Mouse (Mus musculus) adrenal gland, adult 2 months (tissue): Measurements from ENCODE around the gene Hsh2d. TPM values are rescaled to one million over a fixed set of nuclear protein-coding genes. Genes with fewer than 3 reads are reported as not detected.

Source experiments
- DNase-seq: peaks from one replicate; pipeline ENCODE4 v3.0.0; 2021
- long read RNA-seq: library from polyadenylated mRNA; stranded (forward); transcript quantifications from one replicate; pipeline ENCODE4 v2.0.0, GENCODE M21; 2021
- polyA plus RNA-seq: library from polyadenylated mRNA; depleted of rRNA; stranded (reverse); fragments of >200 nt; gene quantifications from 2 replicates; pipeline ENCODE4 v1.2.3, GENCODE M21; 2012; rRNA removed
- total RNA-seq, 2 experiments: library from RNA; stranded (reverse); gene quantifications; 2 replicates each; pipeline ENCODE4 v1.2.3; 2021

Gene Hsh2d
- total RNA-seq: not detected
- 0.17 TPM in 1 of 2 replicates, not detected in the other for polyA plus RNA-seq
- long read RNA-seq: 0 reads

DNA sequence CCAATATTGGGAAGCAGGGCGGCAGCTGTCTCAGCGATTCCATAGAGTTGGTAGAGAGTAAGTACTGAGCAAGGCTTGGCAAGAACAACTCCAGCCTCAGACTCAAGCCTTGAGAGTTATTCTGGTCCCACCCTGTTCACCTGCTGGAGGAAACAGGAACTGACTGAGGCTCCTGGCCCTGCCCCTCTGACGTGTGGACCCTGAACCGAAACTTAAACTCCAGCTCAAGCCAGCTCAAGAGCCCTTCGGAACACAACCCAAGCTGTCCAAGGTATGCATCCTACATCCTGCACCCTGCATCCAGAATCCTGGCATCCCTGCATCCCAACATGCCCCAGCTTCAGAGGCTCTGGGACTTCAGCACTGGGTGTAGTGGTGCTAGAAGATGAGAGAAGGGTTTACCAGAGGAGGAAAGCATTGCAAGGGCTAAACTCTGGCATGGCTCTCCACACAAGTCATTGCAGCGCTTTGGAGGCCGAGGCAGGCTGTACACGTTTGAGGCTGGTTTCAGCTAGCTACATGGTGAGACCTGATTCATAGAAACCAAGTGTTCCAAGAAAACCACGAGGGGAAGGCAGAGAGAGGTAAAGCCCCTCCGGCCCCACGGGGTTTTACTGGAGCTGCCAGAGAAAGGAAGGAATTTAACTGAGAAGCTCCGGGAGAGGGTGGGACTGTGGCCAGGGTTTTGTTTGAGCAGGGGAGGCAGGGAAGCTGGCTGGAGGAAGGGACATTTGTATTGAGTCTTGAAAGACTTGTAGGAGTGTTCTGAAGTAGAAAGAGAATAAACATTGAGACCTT, at the start of gene Hsh2d:
Gene Hsh2d (plus strand): TSS at position 222 of the 798 bp plus-strand sequence.
- DNase-seq: no peak

DNA sequence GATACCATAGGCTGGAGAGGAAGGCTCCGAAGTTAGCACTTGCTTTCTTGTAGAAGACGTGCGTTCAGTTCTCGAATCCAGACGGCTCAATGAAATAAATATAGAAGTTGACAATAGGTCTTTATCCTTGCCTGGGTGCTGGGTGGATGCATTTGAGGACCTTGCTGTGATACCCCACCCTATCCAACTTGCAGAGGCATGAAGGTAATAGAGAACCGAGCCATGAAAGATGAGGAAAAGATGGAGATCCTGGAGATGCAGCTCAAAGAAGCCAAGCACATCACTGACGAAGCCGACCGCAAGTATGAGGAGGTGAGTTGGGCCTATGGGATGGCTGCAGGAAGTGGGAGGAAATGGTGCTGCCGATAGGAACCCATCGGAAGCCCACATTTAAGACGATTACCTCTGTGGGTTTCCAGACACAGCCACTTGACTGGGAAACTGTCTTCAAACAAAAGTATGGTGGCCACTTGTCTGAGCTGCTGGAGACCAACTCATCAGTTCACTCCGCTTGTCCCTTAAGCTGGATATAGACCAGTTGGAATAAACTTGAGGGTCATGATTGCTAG, 46.1 kb upstream of the Hsh2d start:
- DNase-seq: no peak

DNA sequence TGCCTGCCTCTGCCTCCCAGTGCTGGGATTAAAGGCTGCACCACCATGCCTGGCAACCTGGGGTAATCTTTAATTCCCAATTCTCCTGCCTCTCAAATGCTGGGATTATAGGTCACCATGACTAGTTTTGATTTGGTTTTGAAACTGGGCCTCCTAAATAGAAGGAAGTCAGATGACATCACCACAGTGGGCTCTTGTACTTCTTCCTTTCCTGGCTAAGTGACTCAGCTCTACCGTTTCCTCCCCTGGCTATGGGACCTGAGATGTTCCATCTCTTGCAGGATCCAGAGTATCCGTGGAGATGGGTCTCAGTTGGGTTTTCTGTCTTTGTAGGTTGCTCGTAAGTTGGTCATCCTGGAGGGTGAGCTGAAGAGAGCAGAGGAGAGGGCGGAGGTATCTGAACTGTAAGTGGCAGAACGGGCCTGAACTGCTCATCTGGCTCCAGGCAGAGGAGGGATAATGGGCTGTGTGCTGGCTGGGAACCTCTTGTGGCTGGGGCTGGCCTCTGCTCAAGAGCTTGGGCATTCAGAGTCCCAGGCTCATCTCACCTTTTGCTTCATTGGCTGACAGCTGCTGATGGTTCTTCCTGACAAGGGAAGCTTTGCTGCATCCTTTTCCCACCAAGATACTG, 45.0 kb upstream of the Hsh2d start:
- no peak for DNase-seq

- peak; percentile 62 for DNase-seq
Measured at GRCm38 (mm10) chr8:72145511-72145910, 43.9 kb upstream of the Hsh2d start.

- DNase-seq: peak; percentile 81
Measured at GRCm38 (mm10) chr8:72146056-72146455, 43.4 kb upstream of the Hsh2d start.

DNA sequence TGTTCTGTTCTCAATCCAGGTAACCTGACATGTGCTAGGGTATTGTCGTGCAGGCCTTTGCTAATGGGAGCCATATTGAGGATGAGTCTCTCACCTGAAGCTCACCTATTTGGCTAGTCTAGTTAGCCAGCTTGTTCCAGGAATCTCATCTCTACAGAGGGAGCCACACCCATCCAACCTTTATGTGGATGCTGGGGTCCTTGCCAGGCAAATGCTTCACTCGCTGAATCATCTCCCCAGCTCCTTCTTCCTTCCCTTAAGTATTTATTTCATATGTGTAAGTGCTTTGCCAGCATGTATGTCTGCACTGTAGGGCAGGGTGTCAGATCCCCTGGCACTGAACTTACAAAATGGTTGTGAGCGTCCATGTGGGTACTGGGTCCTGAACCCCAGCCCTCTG, 42.9 kb upstream of the Hsh2d start:
- no peak for DNase-seq

GRCm38 (mm10) chr8:72147266-72147665, 42.2 kb upstream of the Hsh2d start:
- DNase-seq: no peak

GRCm38 (mm10) chr8:72149056-72149455, 40.4 kb upstream of the Hsh2d start:
- DNase-seq: no peak

DNA sequence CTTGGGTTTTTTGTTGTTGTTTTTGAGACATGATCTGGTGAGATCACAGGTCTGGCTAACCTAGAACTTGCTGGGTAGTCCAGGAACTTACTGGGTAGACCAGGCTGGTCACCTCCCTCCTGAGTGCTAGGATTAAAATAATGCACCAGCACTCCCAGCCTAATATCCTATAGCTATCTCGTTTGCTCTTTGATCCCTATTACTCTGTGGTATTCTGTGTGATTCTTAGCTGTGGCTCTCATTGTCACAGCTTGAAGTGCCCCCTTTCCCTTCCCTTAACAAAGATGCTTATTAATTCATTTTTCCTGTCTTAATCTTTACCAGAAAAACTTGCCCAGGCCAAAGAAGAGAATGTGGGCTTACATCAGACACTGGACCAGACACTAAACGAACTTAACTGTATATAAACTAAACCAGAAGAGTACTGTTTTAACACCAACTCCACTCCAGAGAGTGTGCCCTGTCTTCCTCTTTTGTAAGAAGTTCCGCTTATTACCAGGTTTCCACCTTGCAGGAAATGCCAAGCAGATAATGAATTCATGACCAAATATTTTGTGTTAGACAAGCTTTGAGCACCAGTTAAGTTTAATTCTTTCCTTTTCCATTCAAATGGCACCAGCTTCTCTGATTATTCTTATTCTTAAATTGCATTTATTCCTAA, 37.9 kb upstream of the Hsh2d start:
- DNase-seq: no peak

- DNase-seq: no peak
Measured at GRCm38 (mm10) chr8:72153382-72153781, 36.1 kb upstream of the Hsh2d start.

DNA sequence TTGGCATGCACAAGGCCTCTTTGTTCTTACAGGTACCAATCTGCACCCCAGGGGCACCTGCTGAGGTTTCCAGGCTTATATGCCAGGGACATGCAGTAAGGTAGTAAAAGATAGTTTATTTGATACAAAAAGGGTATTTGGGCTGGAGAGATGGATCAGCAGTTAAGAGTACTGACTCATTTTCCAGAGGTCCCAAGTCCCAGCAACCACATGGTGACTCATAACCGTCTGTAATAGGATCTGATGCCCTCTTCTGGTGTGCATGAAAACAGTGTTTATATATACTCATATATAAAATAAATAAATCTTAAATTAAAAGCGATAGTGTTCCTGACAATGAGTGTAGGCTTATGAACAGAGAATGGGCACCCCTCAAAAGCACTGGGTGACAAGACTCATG, 31.3 kb upstream of the Hsh2d start:
- no peak for DNase-seq

DNA sequence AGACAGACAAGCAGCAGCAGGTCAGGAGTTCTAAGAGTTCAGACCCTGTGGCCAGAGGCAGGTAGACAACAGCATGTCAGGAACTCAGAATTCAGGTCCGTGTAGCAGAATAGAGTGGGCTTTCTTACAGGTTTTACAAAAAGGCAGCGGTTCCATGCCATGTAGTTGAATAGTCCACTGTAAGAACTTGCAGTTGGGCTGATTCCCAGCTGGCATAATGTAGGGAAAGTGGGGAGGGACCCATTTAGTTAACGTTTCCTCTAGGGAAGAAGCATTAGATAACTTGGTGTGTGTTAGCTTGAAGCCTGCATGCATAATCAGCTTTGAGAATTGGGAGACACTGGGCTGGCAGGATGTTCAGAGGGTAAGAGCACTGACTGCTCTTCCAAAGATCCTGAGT, 30.7 kb upstream of the Hsh2d start:
- DNase-seq: no peak

- DNase-seq: no peak
Measured at GRCm38 (mm10) chr8:72160007-72160406, 29.4 kb upstream of the Hsh2d start.

DNA sequence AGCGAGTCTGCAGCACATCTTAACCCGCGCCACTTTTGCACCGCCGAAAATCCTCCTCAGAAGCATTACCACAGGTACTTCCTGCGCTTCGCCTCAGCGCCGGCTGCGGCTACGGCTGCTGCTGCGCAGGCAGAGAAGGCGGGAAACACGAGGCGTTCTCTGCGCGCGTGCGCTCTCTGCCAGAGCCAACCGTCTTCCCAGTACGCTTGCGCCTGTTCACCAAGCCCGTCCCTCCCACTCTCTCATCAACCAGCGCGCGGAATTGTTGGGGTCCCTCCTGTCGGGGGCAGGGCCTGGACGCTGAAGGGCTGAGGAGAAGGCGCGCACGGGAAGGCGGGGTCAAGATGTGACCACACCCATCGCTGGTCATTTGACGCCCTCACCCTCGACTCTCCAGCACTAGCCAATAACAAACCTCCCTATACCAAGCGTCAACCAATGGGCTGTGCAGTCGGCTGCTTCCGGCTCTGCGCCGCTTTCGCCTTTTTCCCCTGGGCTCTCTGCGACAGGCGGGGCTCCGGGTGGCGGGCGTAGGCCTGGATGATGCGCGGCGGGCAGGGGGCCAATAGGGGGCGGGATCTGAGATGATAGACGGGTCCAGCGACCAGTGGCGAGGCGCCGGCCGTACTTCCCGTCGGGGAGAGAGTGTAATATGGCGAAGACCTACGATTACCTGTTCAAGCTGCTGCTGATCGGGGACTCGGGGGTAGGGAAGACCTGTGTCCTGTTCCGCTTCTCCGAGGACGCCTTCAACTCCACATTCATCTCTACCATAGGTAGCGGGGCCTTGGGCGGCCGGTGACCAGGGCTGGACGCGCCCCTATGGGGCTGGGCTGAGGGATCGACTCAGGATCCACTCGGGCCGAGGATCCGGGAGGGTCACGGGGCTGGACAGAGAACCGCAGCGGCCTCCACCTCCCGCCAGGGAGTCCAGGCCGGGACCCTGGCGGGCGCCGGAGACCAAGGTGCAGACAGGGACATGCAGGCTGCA, 28.4 kb upstream of the Hsh2d start, which contains the start of gene Rab8a:
Gene Rab8a (plus strand): TSS at position 494 of the 991 bp plus-strand sequence.
- DNase-seq: peak; percentile 100

DNA sequence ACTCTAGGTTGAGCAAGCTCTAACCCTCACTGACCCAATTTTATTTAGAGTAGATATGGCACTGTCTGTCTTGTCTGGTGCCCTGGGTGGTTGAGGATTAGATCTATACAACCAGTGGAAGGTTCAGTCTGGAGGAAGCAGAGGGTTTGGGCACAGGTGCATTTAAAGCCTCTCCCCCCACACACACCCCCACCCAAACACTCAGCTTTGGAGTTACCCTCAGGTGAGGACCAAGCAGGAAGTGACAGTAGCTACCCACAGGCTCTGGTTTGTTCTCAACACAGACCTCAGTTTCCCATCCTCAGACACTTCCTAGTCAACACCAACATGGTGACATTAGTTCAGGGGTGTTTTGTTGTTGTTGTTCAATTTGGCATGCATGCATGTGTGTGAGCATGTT, 26.6 kb upstream of the Hsh2d start:
- DNase-seq: no peak

DNA sequence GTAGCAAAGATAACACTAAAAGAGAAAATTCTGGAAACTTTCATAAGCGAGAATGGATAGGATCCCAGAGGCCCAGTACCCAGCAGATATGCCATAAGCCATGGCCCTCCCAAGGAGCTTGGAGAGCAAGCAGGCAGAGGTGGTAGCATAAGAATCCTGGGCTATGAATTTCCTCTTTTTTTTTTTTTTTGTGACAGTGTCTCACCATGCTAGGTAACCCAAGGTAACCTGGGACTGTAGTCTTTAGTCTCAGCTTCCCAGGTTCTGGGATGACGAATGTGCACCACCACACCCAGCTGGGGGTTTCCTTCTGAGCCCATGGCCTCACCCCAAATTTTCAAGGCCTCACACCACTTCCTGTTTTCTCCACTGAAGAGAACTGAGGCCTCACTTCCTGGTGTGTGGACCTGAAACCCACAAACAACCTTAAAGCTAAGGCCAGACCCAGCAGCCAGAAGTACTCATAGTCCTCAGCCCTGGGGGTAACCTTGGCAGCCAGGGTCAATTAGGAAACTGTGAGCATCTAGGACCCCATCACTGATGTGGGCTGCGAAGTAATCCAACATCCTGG, 20.3 kb upstream of the Hsh2d start:
- DNase-seq: no peak

GRCm38 (mm10) chr8:72169681-72170249, 19.7 kb upstream of the Hsh2d start:
- no peak for DNase-seq

GRCm38 (mm10) chr8:72177346-72177925, 12.0 kb upstream of the Hsh2d start:
- DNase-seq: peak; percentile 71

DNA sequence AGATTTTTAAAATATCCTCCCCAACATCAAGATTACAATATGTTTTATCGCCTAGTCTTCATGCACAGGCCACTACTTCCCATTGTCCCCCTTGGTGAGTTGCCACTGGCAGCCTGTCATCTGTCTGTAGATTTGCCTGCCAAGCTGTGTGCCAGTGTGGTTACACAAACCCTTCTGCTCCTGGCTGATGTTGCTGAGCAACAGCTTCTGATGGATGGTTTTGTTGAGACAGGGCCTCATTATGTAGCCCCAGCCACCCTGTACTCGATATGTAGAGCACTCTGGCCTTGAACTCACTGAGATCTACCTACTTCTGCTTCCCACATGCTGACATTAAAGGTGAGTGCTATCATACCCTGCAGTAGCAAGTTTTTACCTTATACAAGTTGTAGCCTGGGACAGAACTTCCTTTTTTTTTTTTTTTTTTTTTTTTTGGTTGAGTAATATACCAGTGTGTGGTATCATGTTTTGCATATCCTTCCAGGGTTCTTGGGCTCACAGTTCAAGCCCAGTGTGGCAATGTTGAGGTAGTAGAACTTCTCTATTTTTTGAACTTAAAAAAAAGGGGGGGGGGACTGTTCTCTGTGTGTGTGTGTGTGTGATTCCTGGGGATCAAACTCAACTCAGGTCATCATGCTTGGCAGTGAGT, 5.8 kb upstream of the Hsh2d start:
- peak; percentile 49 for DNase-seq
